Mouse (Mus musculus) macrophage (primary cell): Measurements from ENCODE around the gene Arhgap9. TPM values are rescaled to one million over a fixed set of nuclear protein-coding genes. Genes with fewer than 3 reads are reported as not detected.
A peak's percentile ranks its signal among the peaks of the same experiment; 100 is the strongest.

Experiments
- H3K27ac ChIP-seq: fragments of 350-480 bp; formaldehyde crosslinking; 2 replicates; pipeline ENCODE4 v1.9.0; 2021
- H3K36me3 ChIP-seq: fragments of 350-480 bp; formaldehyde crosslinking; 2 replicates; pipeline ENCODE4 v1.9.0; 2021; ENCODE audit errors: inconsistent target
- H3K4me3 ChIP-seq: fragments of 350-480 bp; formaldehyde crosslinking; 2 replicates; pipeline ENCODE4 v1.9.0; 2021; ENCODE audit errors: inconsistent target
- H3K79me2 ChIP-seq: fragments of 350-480 bp; formaldehyde crosslinking; 2 replicates; pipeline ENCODE4 v1.9.0; 2021; ENCODE audit errors: inconsistent target
- WGBS: methylation state at CpG from one replicate; pipeline ENCODE4 v1.1.7; 2026; ENCODE audit warnings: inconsistent platforms; ENCODE audit not compliant: missing documents; 5-methylcytosine and 5-hydroxymethylcytosine counted together
- polyA plus RNA-seq: library from polyadenylated mRNA; stranded (reverse); fragments of 250-400 nt; gene quantifications from 3 replicates; pipeline ENCODE4 v1.2.4, GENCODE M21; 2018; ENCODE audit warnings: inconsistent platforms

Gene Arhgap9
- polyA plus RNA-seq, 1 experiment from 2014 or later: 70.4 TPM

DNA sequence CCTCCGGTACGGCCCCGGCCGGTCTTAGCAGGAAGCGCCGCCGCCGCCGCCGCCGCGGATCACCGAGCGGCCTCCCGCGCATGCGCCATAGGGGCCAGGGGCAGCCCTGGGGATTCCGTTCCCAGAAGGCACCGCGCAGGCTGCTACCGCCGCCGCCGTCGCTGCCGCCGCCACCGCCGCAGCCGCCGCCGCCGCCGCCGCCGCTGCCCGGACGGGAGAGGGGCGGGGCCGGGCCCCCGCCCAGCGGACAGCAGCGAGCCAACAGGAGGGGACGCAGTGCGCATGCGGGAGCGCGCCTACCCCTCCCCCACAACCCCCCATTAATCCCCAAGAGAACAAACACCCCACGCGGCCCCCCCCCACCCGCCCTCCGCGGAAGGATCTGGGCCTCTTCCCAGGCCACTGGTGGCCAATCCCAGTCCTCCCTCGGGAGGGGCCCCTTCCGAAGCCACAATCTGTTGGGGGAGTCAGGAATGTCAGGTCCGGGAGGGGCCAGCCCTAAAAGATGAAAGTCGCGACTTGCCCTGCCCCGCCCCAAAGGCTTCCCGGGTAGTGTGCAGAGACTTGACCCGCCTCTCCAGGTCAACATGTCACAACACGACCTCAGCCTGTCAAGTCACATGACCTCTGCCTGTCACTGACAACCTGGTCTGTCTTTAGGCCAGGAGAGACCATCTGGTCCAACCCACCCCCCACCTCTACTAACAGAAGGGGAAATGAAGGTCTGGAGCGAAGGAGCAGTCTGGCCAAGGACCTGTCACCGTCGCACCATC is 32.8 kb upstream of the Arhgap9 start, which contains the start of gene Mbd6:
TSS of gene Mbd6 (minus strand) at position 219 of the 773 bp plus-strand sequence.
- H3K36me3 ChIP-seq: peaks cover 28% of the 10 kb centered on the region; the same call in 1 of the 2 replicates
- peaks cover 76% of the 10 kb centered on the region for H3K79me2 ChIP-seq
- 2% methylated on average over 42 of the region's 65 CpGs for WGBS

DNA sequence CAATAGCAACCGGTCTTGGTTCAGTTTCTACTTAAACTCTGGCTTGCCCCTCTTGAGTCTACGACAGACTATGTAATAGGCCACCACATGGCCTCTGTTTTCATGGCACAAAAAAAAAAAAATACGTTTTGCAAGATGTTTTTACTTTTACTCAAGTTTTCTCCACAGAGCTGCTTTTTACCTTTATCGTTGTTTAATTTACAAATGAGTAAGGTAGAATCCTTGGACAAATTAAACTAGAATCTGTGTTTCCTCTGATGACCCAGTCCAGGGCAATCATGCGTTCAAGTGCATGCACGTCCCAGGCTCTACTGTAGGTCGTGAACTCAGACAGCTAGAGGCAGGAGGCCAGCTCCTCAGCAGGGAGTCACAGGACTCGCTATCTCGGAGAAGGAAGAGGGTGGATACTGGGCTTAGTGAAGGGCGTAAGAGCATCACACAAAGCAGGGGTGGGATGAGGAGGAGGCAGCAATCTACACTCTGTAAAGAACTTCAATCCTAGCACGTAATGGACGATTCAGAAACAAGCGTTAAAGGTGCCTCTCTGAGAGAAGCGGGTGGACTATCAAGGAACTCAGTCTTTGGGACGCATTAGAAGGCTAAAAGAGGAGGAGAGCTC is 32.1 kb upstream of the Arhgap9 start:
- peaks cover 76% of the 10 kb centered on the region for H3K79me2 ChIP-seq
- 2% methylated on average over 15 of the region's 15 CpGs for WGBS
- peak overlapping the region; percentile 99 for H3K27ac ChIP-seq
- H3K4me3 ChIP-seq: peak overlapping the region; percentile 27
- H3K36me3 ChIP-seq: peaks cover 28% of the 10 kb centered on the region; the same call in 1 of the 2 replicates

More for the DNA sequence above, 32.8 kb upstream of the Arhgap9 start, which contains the start of gene Mbd6:
- Histone ChIP-seq H3K27ac (peak within 1 kb of the TSS; percentile 99), H3K4me3 (peak within 1 kb of the TSS; percentile 82)

DNA sequence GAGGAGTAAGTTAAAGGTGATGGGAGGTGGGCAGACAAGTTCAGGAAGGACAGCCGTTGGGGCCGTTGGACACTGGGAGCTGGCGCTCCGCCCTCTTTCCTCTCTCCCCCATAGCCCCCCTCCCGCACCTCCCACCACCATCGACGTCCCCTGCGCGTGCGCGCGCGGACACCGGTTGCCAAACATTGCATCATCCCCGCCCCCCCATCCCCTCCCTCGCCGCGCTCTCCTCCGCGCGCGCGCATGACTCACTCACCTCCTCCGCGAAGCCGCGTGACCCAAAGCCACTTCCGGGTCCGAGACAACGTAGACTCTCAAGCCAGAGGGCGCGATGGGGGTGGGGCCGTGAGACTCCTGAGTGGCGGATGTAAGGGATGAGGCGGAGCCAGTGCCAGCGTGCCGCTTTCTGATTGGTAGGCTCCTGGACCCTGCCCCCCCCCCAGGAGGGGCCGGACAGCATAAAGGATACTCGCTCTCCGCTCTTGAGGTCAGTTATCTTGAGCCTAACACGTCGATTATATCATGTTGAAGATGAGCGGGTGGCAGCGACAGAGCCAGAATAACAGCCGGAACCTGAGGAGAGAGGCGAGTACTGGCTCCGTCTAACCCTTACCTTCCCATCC is 31.3 kb upstream of the Arhgap9 start:
- peaks cover 31% of the 10 kb centered on the region for H3K36me3 ChIP-seq
- H3K4me3 ChIP-seq: peak overlapping the region; percentile 94
- WGBS: 2% methylated on average over 45 of the region's 47 CpGs

DNA sequence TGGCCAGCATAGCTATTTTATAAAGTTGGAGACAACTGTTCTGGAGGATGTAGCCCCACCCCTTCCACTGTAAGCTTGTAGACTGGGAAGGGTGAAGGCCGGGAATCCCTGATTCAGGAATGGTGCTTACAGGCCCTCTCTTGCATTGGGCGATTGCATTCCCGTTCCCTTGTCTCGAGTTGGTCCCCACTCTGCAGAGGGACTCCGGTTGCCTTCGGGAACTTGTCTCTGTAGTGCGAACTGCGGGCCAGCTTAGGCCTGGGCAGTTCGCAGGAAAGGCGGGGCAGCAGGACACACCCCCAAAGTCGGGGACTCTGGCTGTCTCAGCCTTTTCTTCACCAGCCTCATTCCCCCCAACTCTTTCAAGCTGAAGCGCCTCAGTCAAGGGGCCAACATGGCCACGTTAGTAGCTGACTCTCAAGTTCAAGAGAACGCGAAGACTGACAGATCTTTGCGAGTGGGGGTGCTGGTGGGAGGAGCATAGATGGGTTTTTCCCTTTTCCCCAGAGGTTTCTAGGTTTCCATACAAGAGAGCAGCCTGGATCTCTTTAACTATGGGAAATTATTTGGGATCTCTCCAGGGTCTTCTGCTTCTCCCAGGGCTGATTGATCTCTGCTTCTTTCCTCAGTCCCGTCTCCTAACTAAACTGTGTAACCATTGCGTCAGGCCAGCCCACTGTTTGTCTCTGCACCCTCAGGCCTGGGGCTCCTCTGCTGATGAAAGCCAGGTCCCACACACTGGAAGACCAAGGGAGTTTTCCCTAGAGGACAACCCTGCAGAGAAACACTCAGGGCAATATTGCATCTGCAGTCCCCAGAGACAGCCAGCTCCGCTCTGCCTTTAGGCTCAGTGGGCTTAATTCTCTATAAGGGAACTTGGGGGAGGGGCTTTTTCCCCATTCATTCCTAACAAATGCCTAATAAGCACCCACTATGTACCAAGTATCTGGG is 30.6 kb upstream of the Arhgap9 start:
- WGBS: 4% methylated on average over 19 of the region's 19 CpGs
- H3K36me3 ChIP-seq: peaks cover 37% of the 10 kb centered on the region
- H3K79me2 ChIP-seq: peaks cover 67% of the 10 kb centered on the region
- peak overlapping the region; percentile 97 for H3K27ac ChIP-seq
- H3K4me3 ChIP-seq: peak overlapping the region; percentile 94

More for the DNA sequence above, 31.3 kb upstream of the Arhgap9 start:
- Histone ChIP-seq H3K27ac (peak overlapping the region; percentile 99), H3K79me2 (peaks cover 75% of the 10 kb centered on the region)

DNA sequence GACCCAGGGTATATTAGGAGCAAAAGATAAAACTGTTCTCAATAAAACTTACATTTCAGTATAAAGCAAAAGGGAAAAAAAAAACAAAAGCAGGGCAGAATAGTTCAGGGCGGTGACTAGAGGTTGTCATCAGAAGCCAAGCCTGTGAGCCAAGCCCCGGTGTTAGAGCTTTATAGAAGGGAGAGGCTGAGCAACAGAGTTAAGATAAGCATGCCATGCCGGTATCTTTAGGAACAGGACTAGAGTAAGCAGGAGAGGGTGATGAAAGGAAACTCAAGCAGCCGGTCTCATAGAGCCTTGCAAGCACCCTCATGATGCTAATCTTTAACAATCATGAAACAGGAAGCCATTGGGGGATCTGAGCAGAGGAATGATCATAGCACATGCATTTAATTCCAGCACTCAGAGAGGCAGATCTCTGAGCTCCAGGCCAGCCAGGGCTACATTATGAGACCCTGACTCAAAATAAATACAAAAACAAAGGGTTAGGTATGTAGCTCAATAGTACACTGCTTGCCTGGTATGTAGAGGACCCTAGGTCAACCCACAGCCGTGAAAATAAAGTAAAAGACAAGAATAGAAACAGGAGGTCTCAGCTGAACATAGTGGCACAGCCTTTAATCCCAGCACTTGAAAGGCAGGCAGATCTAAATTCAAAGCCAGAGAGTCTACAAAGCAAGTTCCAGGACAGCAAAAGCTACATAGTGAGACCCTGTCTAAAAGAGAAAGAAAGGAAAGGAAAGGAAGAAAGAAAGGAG is 29.7 kb upstream of the Arhgap9 start:
- Histone ChIP-seq H3K27ac (peak overlapping the region; percentile 97), H3K36me3 (peaks cover 37% of the 10 kb centered on the region), H3K79me2 (peaks cover 59% of the 10 kb centered on the region), H3K4me3 (peak overlapping the region; percentile 94)
- WGBS: 15% methylated on average over 5 of the region's 5 CpGs

DNA sequence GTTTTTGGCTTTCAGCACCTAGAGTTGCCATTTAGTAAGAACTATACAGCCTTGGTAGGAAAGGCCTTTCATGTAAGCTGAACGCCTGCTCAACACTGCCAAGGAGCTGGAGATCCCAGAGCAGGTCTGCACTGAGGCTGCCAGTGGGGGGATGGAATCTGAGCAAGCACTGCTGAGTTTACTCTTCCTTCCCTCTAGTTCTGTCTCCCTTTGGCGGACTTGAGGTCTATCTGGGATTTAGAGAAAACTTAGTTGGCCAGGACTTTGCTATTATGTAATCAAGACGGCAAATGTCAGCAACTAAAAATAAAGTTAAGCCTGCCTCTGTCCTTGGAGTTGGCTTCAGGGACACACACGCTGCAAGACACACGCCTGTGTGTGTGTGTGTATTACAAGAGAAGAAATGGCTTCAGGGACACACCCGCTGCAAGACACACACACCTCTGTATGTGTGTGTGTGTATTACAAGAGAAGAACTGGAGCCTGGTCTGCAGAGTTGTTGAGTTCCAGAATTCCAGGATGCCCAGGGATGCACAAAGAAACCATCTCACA is 28.7 kb upstream of the Arhgap9 start:
- Histone ChIP-seq H3K27ac (peak overlapping the region; percentile 97), H3K4me3 (peak overlapping the region; percentile 94), H3K36me3 (peaks cover 42% of the 10 kb centered on the region), H3K79me2 (peaks cover 49% of the 10 kb centered on the region)
- WGBS: 47% methylated on average over 6 of the region's 6 CpGs

DNA sequence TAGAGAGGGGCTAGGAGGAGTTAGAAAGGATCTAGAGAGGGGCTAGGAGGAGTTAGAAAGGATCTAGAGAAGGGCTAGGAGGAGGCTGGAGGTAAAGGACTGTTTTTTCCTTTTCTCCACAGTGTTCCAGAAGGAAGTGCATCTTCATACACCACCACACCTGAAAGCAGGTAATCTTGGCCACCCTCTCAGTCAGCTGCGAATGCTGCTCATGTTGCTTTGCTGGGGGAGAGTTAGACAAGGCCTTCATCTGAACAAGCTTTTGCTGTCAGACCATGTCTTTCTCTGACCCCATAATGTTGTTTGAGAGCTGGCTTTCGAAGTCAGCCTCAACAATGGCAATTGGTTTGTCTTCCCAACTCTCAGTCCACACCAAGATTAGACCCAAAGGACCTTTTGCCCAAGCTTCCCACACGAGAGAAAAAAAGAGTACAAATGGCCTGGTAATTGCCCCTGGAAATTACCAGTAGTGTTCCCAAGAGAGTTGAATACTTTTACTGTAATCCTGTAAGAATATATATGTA is 28.1 kb upstream of the Arhgap9 start:
- 86% methylated on average over 3 of the region's 3 CpGs for WGBS
- peaks cover 42% of the 10 kb centered on the region for H3K36me3 ChIP-seq

DNA sequence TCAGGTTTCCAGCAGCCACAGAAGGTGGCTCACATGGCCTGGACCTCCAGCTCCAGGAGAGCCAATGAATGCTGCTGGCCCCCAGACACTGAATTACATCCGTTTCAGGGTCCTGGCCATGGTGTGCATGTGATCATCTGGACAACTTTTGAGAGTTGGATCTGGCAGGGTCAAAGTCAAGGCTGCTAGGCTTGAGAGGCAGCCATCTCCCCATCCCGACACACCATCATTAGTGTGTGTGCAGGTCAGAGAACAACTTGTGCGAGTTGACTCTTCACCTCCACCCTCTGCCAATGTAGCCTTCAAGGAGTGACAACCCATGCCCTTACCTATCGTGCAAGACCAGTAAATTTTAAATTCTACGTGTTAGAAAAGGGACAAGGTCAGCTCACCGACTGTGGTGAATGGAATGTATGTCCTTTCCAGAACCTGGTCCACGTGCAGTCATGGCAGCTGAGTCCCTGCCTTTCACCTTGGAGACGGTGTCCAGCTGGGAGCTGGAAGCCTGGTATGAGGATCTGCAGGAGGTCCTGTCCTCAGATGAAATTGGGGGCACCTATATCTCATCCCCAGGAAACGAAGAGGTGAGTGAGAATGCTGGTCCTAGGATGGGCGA is 26.8 kb upstream of the Arhgap9 start:
- WGBS: 95% methylated on average over 10 of the region's 10 CpGs
- H3K79me2 ChIP-seq: peaks cover 48% of the 10 kb centered on the region
- no peak overlapping the region for H3K4me3 ChIP-seq
- H3K27ac ChIP-seq: no peak overlapping the region
- peaks cover 51% of the 10 kb centered on the region for H3K36me3 ChIP-seq

More for the DNA sequence above, 28.1 kb upstream of the Arhgap9 start:
- H3K4me3 ChIP-seq: no peak overlapping the region
- 0 out of 2 replicates have a peak overlapping the region, but pooled peaks have one; percentile 97 for H3K27ac ChIP-seq
- peaks cover 48% of the 10 kb centered on the region for H3K79me2 ChIP-seq

DNA sequence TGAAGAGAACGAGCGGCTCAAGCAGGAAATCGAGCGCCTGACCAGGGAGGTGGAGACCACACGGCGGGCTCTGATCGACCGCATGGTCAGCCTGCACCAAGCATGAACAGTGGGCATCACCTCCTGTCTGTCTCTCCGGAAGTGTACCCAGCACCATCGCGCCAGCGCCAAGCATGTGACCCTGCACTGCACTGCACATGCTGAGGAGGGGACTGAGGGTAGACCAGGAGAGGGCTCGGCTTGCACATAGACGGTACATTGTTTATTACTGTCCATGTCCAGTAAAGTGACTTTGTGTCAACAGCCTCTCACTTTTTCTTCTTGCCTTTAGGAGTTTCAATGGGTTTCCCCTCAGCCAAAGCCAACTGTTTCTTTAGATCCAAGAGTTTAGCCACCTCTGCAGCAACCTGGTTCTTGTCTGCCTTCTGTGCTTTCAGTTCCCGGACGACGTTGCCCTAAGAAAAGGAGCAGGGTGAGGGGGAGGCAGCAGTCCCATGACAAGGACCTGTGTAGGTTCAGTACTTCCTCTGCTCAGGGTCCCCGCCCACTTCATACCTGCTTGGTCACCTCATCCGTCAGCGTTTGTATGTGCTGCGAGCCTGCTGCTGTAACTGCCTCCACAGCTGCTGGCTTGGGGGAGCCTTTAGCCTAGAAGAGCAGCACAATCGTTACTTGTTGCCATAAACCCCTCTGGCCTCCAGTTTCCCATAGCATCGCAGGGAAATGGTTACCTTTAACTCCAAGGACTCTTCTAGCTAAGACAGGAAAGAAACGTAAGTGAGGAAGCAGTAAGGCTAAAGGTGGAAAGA is 25.6 kb upstream of the Arhgap9 start:
- no peak overlapping the region for H3K27ac ChIP-seq
- peaks cover 42% of the 10 kb centered on the region for H3K79me2 ChIP-seq
- H3K4me3 ChIP-seq: no peak overlapping the region
- 92% methylated on average over 24 of the region's 24 CpGs for WGBS
- peaks cover 57% of the 10 kb centered on the region for H3K36me3 ChIP-seq

DNA sequence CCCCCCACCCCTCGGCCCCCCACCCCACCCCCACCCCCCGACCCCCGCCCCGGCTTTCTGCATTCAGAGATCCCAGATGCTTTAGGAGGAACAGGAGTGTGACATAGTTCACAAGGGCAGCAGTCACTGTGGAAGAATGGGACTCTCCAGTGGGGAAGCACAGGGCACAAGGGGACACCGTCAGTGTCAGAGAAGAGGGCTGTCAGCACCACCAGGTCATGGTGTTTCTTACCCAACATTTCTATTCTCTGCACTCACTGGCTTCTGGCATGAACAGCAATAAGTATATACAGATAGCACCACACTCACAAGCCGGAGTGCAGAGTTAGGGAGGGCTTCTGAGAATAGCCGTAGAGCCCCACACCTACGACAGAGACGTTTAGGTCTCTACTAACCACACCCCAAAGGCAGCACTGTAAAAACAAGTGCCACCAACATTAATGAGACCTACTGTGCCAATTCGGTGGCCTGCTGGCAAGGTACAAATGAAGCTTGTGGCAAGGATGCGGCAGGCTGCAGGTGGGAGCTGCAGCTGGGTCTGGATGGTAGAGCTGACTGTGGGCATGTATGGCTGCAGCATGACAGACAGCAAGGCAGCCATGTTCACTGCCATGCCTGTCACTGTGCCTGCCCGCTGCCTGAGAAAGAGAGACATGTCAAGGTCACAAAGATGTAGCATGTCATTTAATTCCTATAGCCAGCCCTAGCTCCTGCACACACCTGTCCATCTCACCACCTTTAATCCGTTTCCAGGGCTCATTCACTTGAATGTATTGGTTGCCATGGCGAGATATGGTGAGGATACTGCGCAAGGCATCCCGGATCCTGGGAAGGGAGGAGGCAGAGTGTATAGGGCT is 24.5 kb upstream of the Arhgap9 start:
- no peak overlapping the region for H3K27ac ChIP-seq
- 94% methylated on average over 12 of the region's 16 CpGs for WGBS
- no peak overlapping the region for H3K4me3 ChIP-seq
- peaks cover 60% of the 10 kb centered on the region for H3K36me3 ChIP-seq
- peaks cover 32% of the 10 kb centered on the region for H3K79me2 ChIP-seq

DNA sequence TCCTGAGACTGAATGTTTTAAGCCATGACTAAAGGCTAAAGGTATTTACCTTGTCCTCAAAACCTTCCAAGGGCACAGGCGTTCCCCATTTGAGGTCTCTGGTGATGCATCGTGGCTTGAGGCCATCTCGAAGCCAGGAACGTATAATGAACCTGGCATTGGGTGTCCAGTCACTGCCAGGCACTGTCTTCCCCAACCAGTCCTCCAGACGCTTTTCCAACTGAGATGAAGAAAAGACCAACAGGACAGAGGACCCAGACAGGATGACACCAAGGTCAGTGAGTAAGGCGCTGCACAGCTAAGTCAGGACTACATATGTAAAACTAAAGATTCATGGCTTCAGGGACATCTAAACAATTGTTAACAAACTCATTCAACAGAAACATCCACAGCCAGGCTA is 21.4 kb upstream of the Arhgap9 start:
- WGBS: 95% methylated on average over 6 of the region's 6 CpGs
- peaks cover 71% of the 10 kb centered on the region for H3K36me3 ChIP-seq
- no peak overlapping the region for H3K27ac ChIP-seq
- H3K79me2 ChIP-seq: peaks cover under 1% of the 10 kb centered on the region; the same call in 1 of the 2 replicates
- no peak overlapping the region for H3K4me3 ChIP-seq
